Mouse (Mus musculus) neural tube, embryonic 12.5 days (tissue): Measurements from ENCODE around the gene Cenpk. TPM values are rescaled to one million over a fixed set of nuclear protein-coding genes. Genes with fewer than 3 reads are reported as not detected.

Experiments
- ATAC-seq: fragments of 200-750 bp; cut with Nextera tagmentation; 2 replicates; pipeline ENCODE4 v1.8.0; 2017; ENCODE audit warnings: low read depth, mild to moderate bottlenecking, moderate TSS enrichment, moderate library complexity; ENCODE audit not compliant: low FRiP score
- H3K27ac ChIP-seq: fragments of 300-500 bp; sonication (generic); 2 replicates; pipeline ENCODE4 v1.5.1; 2016
- H3K27me3 ChIP-seq: fragments of 300-500 bp; sonication (generic); replicated peaks from 2 replicates; pipeline ENCODE4 v1.6.1; 2016; ENCODE audit warnings: mild to moderate bottlenecking
- H3K36me3 ChIP-seq: fragments of 300-500 bp; sonication (generic); 2 replicates; pipeline ENCODE4 v1.6.1; 2016; ENCODE audit warnings: mild to moderate bottlenecking
- H3K4me1 ChIP-seq: fragments of 300-500 bp; sonication (generic); 2 replicates; pipeline ENCODE4 v1.6.1; 2016
- H3K4me2 ChIP-seq: fragments of 300-500 bp; sonication (generic); replicated peaks from 2 replicates; pipeline ENCODE4 v1.6.1; 2016; ENCODE audit warnings: mild to moderate bottlenecking
- H3K4me3 ChIP-seq: fragments of 300-500 bp; sonication (generic); 2 replicates; pipeline ENCODE4 v1.5.1; 2016
- H3K9ac ChIP-seq: fragments of 300-500 bp; sonication (generic); 2 replicates; pipeline ENCODE4 v1.6.1; 2016; ENCODE audit warnings: mild to moderate bottlenecking
- H3K9me3 ChIP-seq: fragments of 300-500 bp; sonication (generic); 2 replicates; pipeline ENCODE4 v1.6.1; 2016; ENCODE audit warnings: mild to moderate bottlenecking
- WGBS: fragments of 180-500 bp; shearing (Covaris S2); methylation state at CpG from one replicate; pipeline ENCODE4 v1.1.7; 2016; 5-methylcytosine and 5-hydroxymethylcytosine counted together
- polyA plus RNA-seq: library from polyadenylated mRNA; unstranded; fragments of >200 nt; fragmentation: Nextera tagmentation; extraction: Ambion mirVana; gene quantifications from 2 replicates; pipeline ENCODE4 v1.2.1, GENCODE M21; 2016

Cenpk gene
- polyA plus RNA-seq, 1 experiment from 2014 or later: 41.5 TPM

DNA sequence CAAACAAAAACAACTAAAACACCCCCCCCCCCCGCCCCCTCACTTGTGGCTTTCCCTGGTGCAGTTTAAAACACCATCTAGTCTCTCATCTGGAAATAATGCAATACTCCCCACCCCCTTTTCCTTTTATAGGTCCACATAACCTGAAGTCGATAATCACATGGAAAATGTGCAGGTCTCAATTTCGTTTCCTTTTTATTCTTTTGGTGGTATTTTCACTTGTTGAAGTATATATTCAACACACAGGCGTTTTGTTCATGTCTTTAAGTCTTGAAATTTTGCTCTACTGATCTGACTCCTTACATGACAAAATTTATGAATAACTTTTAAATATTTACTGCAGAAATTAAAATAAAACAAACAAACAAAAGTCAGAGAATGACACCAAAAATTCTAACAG, 57.9 kb downstream of the Cenpk start:
- H3K9me3 ChIP-seq: no peaks in the 10 kb centered on the region
- H3K27me3 ChIP-seq: no peaks in the 10 kb centered on the region
- peak overlapping the region; percentile 37 for H3K4me3 ChIP-seq
- peak overlapping the region; percentile 52; the same call in 1 of the 2 replicates for H3K9ac ChIP-seq
- H3K4me1 ChIP-seq: peaks cover 12% of the 10 kb centered on the region; the same call in 1 of the 2 replicates
- H3K4me2 ChIP-seq: peak overlapping the region; percentile 70
- no peaks in the 10 kb centered on the region for H3K36me3 ChIP-seq
- H3K27ac ChIP-seq: no peak overlapping the region
- no peak; the same call in 1 of the 2 replicates for ATAC-seq
- under 1% methylated on average over 4 of the region's 4 CpGs for WGBS

DNA sequence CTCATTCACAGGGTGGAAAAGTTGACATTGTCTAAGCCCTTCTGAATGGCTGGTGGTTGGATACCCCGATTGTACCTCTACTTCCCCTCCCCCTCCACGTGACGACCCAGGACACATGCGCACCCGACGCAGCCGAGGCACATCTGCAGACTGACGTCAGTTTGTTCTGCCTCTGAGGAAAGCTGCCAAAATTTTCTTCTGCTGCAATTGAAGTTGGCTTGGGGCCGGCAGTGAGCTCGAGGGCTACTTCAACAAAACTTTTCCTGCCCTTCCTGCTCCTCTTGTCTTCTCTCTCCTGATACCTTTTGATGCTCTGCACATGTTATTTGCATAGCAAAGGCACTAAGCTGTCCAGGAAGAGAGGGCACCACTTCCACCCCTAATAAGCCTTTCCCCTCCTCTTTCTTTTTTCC, 58.5 kb downstream of the Cenpk start:
- H3K27ac ChIP-seq: no peak overlapping the region
- H3K9ac ChIP-seq: peak overlapping the region; percentile 1; the same call in 1 of the 2 replicates
- H3K4me1 ChIP-seq: peaks cover 12% of the 10 kb centered on the region; the same call in 1 of the 2 replicates
- peak; percentile 90 for ATAC-seq
- no peaks in the 10 kb centered on the region for H3K9me3 ChIP-seq
- H3K36me3 ChIP-seq: no peaks in the 10 kb centered on the region
- H3K4me2 ChIP-seq: peak overlapping the region; percentile 70
- peak overlapping the region; percentile 37 for H3K4me3 ChIP-seq
- no peaks in the 10 kb centered on the region for H3K27me3 ChIP-seq
- under 1% methylated on average over 10 of the region's 10 CpGs for WGBS

DNA sequence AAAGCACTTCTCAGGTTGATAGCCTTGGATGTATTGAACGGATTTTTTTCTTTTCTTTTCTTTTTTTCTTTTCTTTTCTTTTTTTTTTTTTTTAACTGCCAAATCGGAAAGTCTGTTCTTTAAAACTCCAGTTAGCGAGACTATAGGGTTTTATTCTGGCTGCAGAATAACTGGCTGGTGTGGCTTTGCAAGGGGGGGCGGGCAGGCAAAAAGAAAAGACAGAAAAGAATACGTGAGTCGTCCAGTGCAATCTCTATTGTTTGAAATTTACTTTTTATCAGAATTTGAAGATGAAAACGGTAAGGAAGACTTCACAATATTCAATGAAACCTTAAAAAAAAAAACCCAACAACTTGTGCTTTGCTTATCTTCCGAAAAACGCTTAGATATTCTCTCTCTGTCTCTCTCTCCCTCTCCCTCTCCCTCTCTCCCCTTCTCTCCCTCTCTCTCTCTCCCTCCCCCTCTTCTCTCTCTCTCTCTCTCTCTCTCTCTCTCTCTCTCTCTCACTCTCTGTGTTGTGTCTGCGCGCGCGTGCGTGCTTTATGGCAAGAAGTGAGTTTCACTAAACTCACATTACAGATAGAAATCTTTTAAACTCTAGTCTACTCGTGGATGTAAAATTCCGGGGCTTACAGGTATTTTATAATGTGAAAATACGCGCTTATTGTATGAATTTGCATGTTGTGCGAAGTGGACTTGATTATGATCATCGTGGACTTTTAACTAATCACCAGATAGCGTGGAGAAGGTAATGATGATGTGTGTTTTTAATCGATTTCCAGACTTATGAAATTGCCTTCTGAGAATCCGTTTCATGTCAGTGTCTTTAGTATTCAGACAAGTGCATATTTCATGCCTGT, 59.2 kb downstream of the Cenpk start, which contains the start of gene Adamts6:
Gene Adamts6, plus strand, starts transcription at position 470 of the 860 bp plus-strand sequence.
- H3K4me3 ChIP-seq: peak within 1 kb of the TSS; percentile 37
- H3K4me2 ChIP-seq: peak within 1 kb of the TSS; percentile 70
- H3K4me1 ChIP-seq: peaks cover 12% of the 10 kb centered on the region; the same call in 1 of the 2 replicates
- ATAC-seq: peak; percentile 31; the same call in 1 of the 2 replicates
- H3K36me3 ChIP-seq: no peaks in the 10 kb centered on the region
- H3K9me3 ChIP-seq: no peaks in the 10 kb centered on the region
- H3K27ac ChIP-seq: no peak within 1 kb of the TSS
- no peaks in the 10 kb centered on the region for H3K27me3 ChIP-seq
- under 1% methylated on average over 23 of the region's 23 CpGs for WGBS
- H3K9ac ChIP-seq: peak within 1 kb of the TSS; percentile 44

DNA sequence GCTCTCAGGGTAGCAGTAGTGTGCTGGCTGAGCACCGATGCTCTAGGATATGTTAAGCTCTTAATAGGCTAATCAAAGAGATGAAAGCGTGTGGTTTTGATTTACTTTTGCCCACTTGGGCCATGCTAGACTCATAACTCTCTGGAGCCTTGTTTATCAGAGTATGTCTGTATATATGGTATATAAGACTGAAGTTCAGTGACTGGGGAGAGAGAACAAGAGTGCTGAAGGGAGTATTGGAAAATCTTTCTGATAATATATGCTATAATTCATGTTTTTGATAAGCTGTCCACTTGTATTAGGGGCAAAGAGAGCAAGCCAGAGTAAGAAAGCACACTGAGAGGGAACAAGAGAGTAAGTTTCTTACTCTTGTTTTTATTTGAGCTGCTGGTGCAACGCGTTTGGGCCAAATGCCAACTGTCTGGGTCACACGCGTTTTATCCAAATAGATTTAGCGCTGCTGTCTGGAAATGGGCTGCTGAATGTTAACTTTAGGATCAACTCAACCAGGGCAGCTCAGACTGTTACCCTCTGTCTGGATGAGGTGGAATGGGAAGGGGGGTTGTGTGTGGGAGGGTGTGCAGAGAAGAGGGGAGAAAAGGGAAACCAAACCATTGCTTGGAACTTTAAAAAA, 59.9 kb downstream of the Cenpk start:
- no peaks in the 10 kb centered on the region for H3K36me3 ChIP-seq
- ATAC-seq: peak; percentile 55
- no peaks in the 10 kb centered on the region for H3K27me3 ChIP-seq
- H3K4me1 ChIP-seq: peaks cover 12% of the 10 kb centered on the region; the same call in 1 of the 2 replicates
- H3K4me2 ChIP-seq: peak overlapping the region; percentile 70
- under 1% methylated on average over 7 of the region's 7 CpGs for WGBS
- peak overlapping the region; percentile 33 for H3K4me3 ChIP-seq
- peak overlapping the region; percentile 44 for H3K9ac ChIP-seq
- H3K9me3 ChIP-seq: no peaks in the 10 kb centered on the region
- H3K27ac ChIP-seq: no peak overlapping the region

DNA sequence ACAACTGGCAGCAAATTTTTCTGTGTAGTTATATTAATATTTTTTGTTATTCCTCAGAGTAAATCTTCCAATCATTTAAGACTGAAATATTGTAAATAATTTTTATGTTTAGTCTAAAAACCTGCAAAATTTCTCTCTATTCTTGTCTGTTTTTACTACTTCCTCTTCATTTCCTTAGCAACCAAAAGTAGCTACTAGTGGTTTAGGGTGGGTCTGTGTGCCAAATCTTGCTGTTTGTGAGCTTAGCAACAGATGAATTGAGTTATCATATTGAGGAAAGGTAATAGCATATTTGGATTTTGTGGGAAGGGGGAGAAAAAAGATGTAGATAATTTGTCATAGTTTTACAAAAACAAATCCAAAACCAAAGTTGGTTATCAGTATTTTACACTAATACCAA, 60.8 kb downstream of the Cenpk start:
- Histone ChIP-seq H3K9me3 (no peaks in the 10 kb centered on the region), H3K27me3 (no peaks in the 10 kb centered on the region), H3K27ac (no peak overlapping the region), H3K4me3 (no peak overlapping the region), H3K4me2 (peak overlapping the region; percentile 70; the same call in 1 of the 2 replicates), H3K36me3 (no peaks in the 10 kb centered on the region), H3K9ac (no peak overlapping the region), H3K4me1 (peaks cover 12% of the 10 kb centered on the region; the same call in 1 of the 2 replicates)
- ATAC-seq: no peak

DNA sequence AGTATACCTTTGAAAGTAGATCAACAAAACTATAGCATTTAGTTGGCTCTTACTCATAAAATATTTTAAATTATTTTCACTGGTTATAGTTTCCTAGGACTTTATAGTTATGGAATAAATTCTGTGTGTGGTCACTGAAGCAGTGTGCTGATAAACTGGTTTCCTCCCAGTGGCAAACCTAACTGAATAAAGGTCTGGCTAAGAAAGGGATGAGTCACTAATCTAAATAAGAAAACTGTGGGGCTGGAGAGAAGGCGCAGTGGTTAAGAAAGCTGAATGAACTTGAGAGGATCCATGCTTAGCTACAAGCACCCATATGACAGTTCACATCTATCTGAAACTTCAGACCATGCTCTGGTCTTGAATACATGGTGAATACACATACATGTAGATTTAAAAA, 67.1 kb downstream of the Cenpk start:
- Histone ChIP-seq H3K4me3 (no peak overlapping the region), H3K9me3 (no peaks in the 10 kb centered on the region), H3K9ac (no peak overlapping the region), H3K27ac (no peak overlapping the region), H3K4me2 (no peak overlapping the region), H3K27me3 (no peaks in the 10 kb centered on the region), H3K36me3 (no peaks in the 10 kb centered on the region), H3K4me1 (no peaks in the 10 kb centered on the region)
- 94% methylated on average over 1 of the region's 1 CpGs for whole genome bisulfite sequencing
- ATAC-seq: no peak

Other genes starting within 250 kb of the Cenpk start
- 23.8 and 26.0 TPM in 2 replicates for gene Nln, start 119.0 kb upstream of the Cenpk start, polyA plus RNA-seq
- gene Sgtb, start 118.9 kb upstream of the Cenpk start, polyA plus RNA-seq: 26.4 and 28.1 TPM in 2 replicates
- gene Trappc13, start 50.1 kb upstream of the Cenpk start, polyA plus RNA-seq: 77.3 and 78.1 TPM in 2 replicates
- gene Trim23, start 49.8 kb upstream of the Cenpk start, polyA plus RNA-seq: 25.2 and 28.4 TPM in 2 replicates
- 11.7 and 12.3 TPM in 2 replicates for gene Ppwd1, start 232 bp downstream of the Cenpk start, polyA plus RNA-seq
- 2.1 TPM in 2 replicates for gene Adamts6, start 59.2 kb downstream of the Cenpk start, polyA plus RNA-seq